Mouse (Mus musculus): ENCODE data around the gene BC004004.
A peak's percentile ranks its signal among the peaks of the same experiment; 100 is the strongest.

The BC004004 gene

GRCm38 (mm10) chr17:29322603-29322962 lies 54.0 kb downstream of the BC004004 start:
- DNase-seq (ENCODE audit: low spot score in 2 of 2): no peak

GRCm38 (mm10) chr17:29323625-29324024 lies 55.0 kb downstream of the BC004004 start:
- no peak for DNase-seq (ENCODE audit: low spot score in 2 of 2)

- DNase-seq (ENCODE audit: low spot score in 2 of 2): no peak
Measured at GRCm38 (mm10) chr17:29325831-29326230, 57.2 kb downstream of the BC004004 start.

DNA sequence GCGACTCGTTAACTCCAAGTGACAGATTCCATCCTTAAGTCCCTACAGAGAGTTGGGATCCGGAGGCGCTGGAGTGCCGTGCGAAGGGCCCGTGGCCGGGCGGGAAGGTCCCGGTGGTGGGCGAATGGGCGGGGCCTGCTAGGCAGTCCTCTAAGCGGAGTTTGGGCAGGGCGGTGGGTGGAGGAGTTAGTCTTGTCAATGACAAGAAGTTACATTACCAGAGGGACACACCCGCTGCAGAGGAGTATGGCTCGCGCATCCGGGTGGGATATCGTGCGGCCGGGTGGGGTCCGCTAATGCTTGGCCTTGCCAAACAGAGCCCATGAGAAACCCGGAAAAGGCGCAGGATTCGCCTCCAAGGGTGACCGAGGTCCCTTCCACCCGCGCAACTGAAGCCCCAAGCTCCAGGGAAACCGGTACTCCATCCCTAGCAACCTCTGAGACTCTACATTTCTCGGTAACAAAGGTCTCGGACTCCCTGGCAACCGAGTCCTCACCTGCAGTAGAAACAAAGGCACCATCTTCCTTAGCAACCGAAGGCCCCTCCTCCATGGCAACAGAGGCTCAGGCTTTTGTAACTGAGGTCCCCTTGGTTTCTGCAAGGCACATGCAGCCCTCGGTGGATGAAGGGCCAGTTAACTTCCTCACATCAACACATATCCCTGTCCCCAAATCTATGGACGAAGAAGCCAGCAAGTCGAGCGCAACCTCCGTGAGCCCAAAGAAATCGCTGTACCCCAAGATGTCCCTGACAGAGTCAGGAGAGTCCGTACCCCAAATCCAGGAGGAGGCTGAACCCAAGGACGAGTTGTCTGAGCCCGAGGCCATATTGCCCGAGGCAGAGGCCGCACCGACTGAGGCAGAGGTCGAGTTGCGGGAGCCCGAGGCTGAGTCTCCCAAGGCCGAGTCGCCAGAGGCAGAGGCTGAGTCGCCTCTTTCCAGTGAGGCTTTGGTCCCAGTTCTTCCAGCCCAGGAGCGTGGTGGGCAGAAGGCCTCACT lies 58.2 kb downstream of the BC004004 start:
- DNase-seq (ENCODE audit: low spot score in 2 of 2): peak in 1 of 2 experiments; percentile 35

GRCm38 (mm10) chr17:29327691-29328090 lies 59.1 kb downstream of the BC004004 start:
- no peak for DNase-seq (ENCODE audit: low spot score in 2 of 2)

- DNase-seq (ENCODE audit: low spot score in 2 of 2): no peak
Measured at GRCm38 (mm10) chr17:29330221-29330620, 61.6 kb downstream of the BC004004 start.

DNA sequence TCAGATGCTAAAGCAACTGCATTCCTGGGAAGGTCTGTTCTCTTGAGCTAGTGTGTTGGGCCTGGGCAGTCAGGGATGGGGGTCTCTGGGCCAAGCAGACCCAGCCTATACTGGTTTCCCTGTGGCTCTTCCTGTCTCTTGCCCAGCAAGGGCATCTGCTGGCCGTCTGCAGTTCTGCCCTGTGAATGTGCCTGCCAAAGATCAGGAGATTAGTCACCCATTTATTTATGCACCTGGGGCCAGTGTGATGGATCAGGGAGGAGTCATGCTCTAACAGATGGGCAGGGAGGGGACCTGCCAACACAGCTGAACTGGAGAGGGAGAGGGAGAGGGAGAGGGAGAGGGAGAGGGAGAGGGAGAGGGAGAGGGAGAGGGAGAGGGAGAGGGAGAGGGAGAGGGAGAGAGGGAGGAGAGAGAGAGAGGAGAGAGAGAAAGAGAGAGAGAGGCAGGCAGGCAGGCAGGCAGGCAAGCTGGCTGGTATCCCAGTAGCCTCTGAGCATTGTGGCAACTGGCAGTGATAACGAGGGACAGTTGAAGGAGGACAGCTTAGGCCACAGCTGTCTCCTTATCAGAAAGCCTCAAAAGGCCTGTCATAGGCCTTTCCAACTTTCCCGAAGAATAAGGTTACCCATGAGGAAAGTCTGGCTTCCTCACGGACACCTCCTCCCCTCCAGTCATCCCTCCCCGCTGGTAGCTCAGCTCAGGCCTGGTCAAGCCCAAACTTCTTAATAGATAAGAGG lies 62.3 kb downstream of the BC004004 start:
- DNase-seq (ENCODE audit: low spot score in 2 of 2): no peak

GRCm38 (mm10) chr17:29332186-29332685 lies 63.6 kb downstream of the BC004004 start:
- DNase-seq (ENCODE audit: low spot score in 2 of 2): no peak

DNA sequence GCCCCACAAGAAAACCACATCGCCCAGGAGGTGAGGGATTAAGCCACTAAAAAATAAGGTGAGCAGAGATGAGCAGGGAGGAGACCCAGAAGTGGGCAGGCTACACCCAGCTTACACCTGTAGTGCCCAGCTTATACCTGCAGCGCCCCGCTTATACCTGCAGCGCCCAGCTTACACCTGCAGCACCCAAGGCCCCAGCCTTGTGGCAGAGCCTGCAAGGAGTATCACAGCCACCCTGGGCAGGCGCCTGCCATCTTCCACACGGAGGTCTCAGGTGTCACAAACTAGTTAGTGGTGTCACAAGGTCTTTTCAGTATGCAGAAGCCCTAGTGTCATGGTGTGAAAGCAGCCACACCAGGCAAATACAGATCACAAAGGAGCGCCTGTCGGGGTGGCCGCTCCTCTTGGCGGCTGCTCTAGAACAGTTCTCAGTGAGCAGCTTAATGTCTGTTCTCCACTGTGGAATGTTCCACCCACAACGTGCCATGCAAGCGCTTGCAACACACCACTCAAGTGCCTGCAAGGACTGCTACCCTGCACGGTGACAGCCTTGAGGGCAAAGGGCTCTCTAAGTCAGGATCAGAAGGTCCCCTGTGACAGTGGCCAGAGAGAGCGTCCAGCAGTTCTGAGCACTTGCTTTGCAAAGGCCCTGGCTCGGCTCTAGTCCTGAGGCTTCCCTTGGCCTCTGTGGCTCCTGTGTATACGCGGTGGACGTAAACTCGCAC lies 67.8 kb downstream of the BC004004 start:
- no peak for DNase-seq (ENCODE audit: low spot score in 2 of 2)

- no peak for DNase-seq (ENCODE audit: low spot score in 2 of 2)
Measured at GRCm38 (mm10) chr17:29337979-29338823, 69.6 kb downstream of the BC004004 start.

DNA sequence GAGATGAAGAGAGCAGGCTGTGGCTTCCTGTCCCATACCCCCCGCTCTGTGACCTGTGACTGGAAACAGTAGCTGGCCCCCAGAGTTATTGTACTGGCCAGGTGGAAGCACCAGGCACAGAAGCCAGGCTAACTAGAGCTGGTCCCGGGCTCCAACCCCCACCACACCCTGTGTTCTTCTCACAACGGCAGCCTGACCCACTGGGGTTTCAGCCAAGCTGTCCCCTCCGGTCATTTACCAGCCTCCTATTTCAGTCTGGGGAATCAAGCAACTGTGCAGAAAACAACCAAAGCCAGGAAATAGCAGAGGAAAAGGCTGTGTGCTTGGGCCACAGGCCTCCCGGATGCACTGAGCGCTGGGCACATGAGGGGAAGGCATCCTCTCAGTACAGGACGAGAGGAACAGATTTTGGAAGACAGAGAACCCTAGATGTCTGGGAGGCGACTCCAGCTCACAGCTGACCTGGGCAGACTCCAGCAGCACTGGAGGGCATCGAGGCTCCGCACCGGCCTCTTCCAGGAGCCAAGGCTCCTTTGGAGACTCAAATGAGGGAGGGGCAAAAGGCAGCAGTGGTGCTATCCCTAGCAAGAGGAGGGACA lies 70.7 kb downstream of the BC004004 start:
- DNase-seq (ENCODE audit: low spot score in 2 of 2): no peak

DNA sequence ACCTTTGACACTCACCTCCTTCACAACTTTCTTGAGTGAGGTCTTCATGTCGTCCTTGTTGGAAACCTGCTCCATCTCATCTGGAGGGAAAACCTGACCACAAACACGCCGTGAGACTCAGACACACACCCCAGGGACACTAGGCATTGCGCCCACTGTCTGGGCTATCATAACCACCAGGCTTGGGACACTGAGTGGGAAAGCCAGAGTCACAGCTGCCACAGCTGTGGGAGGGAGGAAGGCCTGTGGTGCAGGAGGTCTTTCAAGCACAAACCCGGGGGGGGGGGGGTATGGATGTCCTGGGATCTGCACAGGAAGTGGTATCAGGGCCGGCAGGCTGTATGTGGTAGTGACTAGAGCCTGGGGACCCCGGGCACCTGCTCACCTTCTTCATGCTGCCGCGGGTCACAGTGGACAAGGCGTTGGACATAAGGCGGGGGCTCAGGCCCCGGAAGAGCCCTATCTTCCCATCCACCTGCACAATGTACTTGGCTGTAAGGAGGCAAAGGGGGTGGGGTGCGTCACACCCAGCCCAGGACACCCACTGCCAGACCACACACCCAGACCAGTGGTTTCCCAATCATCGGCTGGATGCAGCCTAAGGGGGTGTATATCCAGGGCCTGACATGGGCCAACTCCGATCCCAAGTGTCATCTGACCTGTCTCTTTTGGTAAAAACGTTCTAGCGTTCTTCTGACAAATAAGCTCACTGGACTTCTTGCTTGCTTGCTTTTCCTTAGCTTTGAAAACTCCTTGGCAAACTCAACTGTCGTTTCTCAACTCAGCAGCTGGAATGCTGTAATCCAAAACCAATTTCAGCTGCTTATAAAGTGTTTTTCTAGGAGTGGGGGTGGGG lies 72.0 kb downstream of the BC004004 start:
- no peak for DNase-seq (ENCODE audit: low spot score in 2 of 2)

- no peak for DNase-seq (ENCODE audit: low spot score in 2 of 2)
Measured at GRCm38 (mm10) chr17:29341591-29342003, 73.0 kb downstream of the BC004004 start.

GRCm38 (mm10) chr17:29342010-29342910 lies 73.7 kb downstream of the BC004004 start:
- no peak for DNase-seq (ENCODE audit: low spot score in 2 of 2)

DNA sequence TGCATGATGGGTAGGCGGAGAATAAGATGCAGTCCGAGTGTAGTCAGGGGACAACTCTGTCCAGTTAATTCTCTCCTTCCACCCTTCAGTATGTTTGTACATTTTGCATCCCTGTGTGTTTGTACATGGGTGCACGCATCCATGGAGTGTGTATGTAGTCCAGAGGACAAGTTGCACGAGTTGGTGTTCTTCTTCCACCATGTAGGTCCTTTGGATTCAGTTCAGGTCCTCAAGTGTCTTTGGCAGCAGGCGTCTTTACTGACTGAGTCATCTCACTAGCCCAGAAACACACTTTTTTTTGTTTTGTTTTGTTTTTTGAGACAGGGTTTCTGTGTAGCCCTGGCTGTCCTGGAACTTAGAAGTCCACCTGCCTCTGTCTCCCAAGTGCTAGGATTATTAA lies 74.7 kb downstream of the BC004004 start:
- DNase-seq (ENCODE audit: low spot score in 2 of 2): no peak

GRCm38 (mm10) chr17:29345272-29345671 lies 76.7 kb downstream of the BC004004 start:
- no peak for DNase-seq (ENCODE audit: low spot score in 2 of 2)

DNA sequence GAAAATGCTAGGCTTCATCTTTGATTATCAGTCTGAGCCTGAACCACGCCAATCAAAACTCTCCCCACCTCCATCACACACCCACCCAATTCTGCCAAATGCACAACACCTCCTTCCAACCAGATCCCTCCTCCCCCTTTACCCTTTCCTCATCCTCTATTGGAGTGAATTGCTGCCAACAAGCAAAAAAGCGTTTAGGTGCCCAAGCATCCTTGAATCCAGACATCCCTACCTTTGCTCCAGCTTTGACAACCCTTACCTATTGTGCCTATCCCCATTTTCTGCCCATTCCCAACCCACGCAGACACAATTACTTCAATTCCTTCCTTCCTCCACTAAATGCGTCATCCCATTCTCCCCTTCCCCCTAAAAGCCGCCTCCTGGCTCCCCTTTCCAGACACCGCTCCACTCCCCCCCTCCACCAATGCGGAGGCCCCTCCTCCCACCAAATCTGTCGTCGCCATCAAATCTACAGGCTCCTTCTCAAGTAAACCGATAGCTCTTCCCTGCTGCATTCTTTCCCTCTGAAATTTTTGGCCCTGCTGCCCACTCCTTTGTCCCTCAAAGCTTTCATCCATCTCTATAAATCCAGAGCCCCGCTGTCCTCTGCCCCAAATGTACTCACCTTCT lies 78.0 kb downstream of the BC004004 start:
- peak in 1 of 2 experiments; percentile 54 for DNase-seq (ENCODE audit: low spot score in 2 of 2)

GRCm38 (mm10) chr17:29347126-29347644 lies 78.6 kb downstream of the BC004004 start:
- no peak for DNase-seq (ENCODE audit: low spot score in 2 of 2)
